Mouse (Mus musculus) cortical plate, adult 2 months (tissue): ENCODE measurements around the gene Eif1b.

Source experiments
- CTCF ChIP-seq: fragments of 200-500 bp; IDR thresholded peaks from 2 replicates; pipeline ENCODE4 v1.5.1; 2011; ENCODE audit warnings: mild to moderate bottlenecking, control low read depth, low read length; ENCODE audit not compliant: insufficient read depth; ENCODE audit errors: extremely low read depth
- POLR2A ChIP-seq: fragments of 200-500 bp; IDR thresholded peaks from 2 replicates; pipeline ENCODE4 v1.6.1; 2011; ENCODE audit warnings: mild to moderate bottlenecking, low read length, control low read depth; ENCODE audit not compliant: insufficient read depth; ENCODE audit errors: extremely low read depth

- TF ChIP-seq POLR2A (no peak), CTCF (no peak)
Observed at GRCm38 (mm10) chr9:120449696-120450329, 42.2 kb upstream of the Eif1b start.
